Mouse (Mus musculus): Measurements from ENCODE around the gene Eif6.

DNA sequence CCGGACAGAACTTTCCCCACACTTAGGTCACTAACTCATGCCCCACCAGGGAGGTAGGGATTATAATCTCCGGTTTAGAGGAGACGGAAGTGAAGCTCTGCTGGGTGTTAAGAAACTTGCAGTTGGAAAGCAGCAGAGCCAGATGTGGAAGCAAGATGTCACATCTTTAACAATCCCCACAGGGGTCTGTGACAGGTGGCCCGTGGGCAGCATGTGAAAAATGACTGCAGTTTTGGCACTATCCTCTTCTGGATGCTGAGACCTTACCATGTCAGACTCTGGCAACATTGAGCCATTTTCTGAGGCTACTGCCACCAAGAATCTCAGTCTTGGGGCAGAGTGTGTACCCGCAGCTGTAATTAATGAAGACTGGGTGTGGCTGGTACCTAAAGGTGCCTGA is 22.7 kb downstream of the Eif6 start:
- TF ChIP-seq MAFK (IDR thresholded peaks at IDR 0.05; ENCODE audit: insufficient read depth, low read depth, low read length), result no peak
- no peak for TF ChIP-seq ZNF384 (IDR thresholded peaks at IDR 0.05; ENCODE audit: low read depth, low read length)

All from ES-E14 (cell line).